Mouse (Mus musculus) brown adipose tissue, adult 24 weeks (tissue): ENCODE measurements at regions not wholly inside any gene's neighbourhood (a gene's known extent, or its start where the extent isn't known, plus 50 kb on each side); places are given as distances from the start of the nearest gene placed in this dataset.
"Not testable (repeated sequence)": the region's sequence is repeated elsewhere in the genome, so short reads cannot be mapped to it uniquely, and the experiment has no call there.

ENCODE experiments used
- H3K27ac ChIP-seq: fragments of 200-500 bp; replicated peaks from 2 replicates; pipeline ENCODE4 v1.5.1; 2012; ENCODE audit warnings: low read depth, mild to moderate bottlenecking, low read length
- H3K4me1 ChIP-seq: fragments of 200-500 bp; 2 replicates; pipeline ENCODE4 v1.6.1; 2012; ENCODE audit warnings: low read length, mixed read lengths; ENCODE audit not compliant: control insufficient read depth, insufficient read depth, insufficient read length
- H3K4me3 ChIP-seq: fragments of 200-500 bp; 2 replicates; pipeline ENCODE4 v1.5.1; 2012; ENCODE audit warnings: low read depth, mild to moderate bottlenecking, low read length, moderate library complexity; ENCODE audit not compliant: insufficient read depth

GRCm38 (mm10) chr3:56955098-56955798 is 346.5 kb downstream of the Tm4sf1 start:
- Histone ChIP-seq H3K27ac (no peak overlapping the region), H3K4me1 (no peaks in the 10 kb centered on the region), H3K4me3 (no peak overlapping the region)

- not testable (repeated sequence) for H3K27ac ChIP-seq, H3K4me3 ChIP-seq, H3K4me1 ChIP-seq
Observed at GRCm38 (mm10) chr3:56942557-56942956, 359.2 kb downstream of the Tm4sf1 start.

DNA sequence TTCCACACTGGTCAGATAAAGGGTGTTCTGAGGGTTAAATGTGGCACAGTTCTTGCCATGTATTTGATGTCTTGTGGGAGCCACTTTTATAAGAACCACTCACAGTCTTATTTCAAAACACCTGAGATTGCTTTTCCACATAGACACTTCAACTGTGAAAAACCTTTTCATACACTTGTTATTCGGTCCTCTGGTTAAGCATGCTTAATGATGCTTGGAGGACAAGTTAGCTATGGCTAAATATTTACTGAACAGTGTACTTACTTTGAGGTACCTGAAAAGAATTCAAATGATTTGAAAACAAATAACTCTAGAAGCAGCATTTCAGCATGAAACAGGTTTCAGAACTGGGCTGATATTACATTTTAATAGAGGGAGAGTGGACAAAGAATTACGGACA is 372.8 kb downstream of the Tm4sf1 start:
- not testable (repeated sequence) for H3K4me3 ChIP-seq, H3K27ac ChIP-seq, H3K4me1 ChIP-seq

- H3K4me3 ChIP-seq = no peak overlapping the region
- H3K4me1 ChIP-seq = no peaks in the 10 kb centered on the region
- H3K27ac ChIP-seq = no peak overlapping the region
Observed at GRCm38 (mm10) chr3:56898491-56898890, 403.3 kb downstream of the Tm4sf1 start.

GRCm38 (mm10) chr3:56877062-56877461 is 424.7 kb downstream of the Tm4sf1 start:
- Histone ChIP-seq H3K27ac (no peak overlapping the region), H3K4me3 (no peak overlapping the region), H3K4me1 (no peaks in the 10 kb centered on the region)

GRCm38 (mm10) chr3:56863591-56863990 is 438.2 kb downstream of the Tm4sf1 start:
- no peaks in the 10 kb centered on the region for H3K4me1 ChIP-seq
- no peak overlapping the region for H3K4me3 ChIP-seq
- no peak overlapping the region for H3K27ac ChIP-seq

DNA sequence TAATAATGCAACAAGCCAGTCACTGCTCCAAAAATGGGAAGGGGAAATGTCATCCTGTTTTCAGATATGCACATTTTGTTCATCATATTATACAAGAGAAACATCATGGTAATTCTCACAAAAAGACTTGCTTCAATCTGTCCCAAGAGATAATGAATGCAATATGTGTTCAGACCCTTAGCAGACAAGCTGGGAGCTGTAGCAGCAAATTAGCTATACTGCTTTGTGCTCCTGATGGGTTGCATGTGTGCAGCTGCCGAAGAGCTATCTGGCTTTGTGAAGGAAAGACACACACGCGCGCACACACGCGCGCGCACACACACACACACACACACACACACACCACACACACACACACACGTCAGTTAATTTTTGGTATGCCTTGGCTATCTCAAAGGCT is 441.9 kb downstream of the Tm4sf1 start:
- Histone ChIP-seq H3K4me3 (no peak overlapping the region), H3K4me1 (no peaks in the 10 kb centered on the region), H3K27ac (no peak overlapping the region)

GRCm38 (mm10) chr3:56845462-56845770 is 456.4 kb downstream of the Tm4sf1 start:
- Histone ChIP-seq H3K4me1 (no peaks in the 10 kb centered on the region), H3K4me3 (no peak overlapping the region), H3K27ac (no peak overlapping the region)

DNA sequence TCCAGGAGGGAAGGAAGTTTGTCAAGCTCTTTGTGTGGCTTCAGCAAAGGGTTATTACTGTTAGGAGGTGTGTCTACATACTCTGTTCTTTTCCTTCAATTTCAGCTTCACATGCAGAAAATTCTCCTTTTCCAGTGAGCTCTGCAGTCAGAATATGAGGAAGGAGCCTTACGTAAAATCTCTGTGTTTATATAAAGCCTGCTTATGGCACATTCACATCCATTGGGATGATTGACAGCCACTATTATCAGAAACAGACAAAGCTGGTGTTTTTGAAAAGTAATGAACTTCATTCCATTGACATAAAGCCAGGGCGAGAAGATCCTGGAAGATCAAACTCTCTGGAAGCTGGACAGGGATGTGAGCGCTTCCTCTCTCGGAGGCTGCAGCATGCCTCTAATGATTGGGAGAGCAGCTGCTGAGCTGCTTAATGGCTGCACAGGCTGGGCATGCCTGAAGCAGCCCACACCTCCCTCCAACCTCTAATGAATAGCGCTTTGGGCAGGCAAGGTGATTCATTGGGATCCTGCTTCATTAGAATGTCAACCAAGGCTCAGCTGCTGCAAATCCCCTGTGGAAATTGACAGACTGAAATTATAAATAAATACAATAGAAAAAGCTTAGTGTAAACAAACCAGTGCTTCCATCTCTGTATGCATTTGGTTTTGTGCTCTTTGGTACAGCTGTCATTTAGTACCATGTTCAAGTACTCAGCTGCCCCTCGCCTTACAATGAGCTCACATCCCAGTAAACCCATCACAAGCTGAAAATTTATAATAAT is 456.9 kb downstream of the Tm4sf1 start:
- no peak overlapping the region for H3K27ac ChIP-seq
- no peak overlapping the region for H3K4me3 ChIP-seq
- H3K4me1 ChIP-seq = no peaks in the 10 kb centered on the region

- no peaks in the 10 kb centered on the region for H3K4me1 ChIP-seq
- H3K4me3 ChIP-seq = no peak overlapping the region
- H3K27ac ChIP-seq = no peak overlapping the region
Observed at GRCm38 (mm10) chr3:56837176-56837575, 464.6 kb downstream of the Tm4sf1 start.

- H3K27ac ChIP-seq = no peak overlapping the region
Observed at GRCm38 (mm10) chr3:56830315-56831097, 471.3 kb downstream of the Tm4sf1 start.

GRCm38 (mm10) chr3:56824157-56824556 is 477.6 kb downstream of the Tm4sf1 start:
- no peak overlapping the region for H3K4me3 ChIP-seq
- H3K4me1 ChIP-seq = no peaks in the 10 kb centered on the region
- no peak overlapping the region for H3K27ac ChIP-seq

More at GRCm38 (mm10) chr3:56830315-56831097, 471.3 kb downstream of the Tm4sf1 start:
- Histone ChIP-seq H3K4me3 (no peak overlapping the region), H3K4me1 (no peaks in the 10 kb centered on the region)

- Histone ChIP-seq H3K27ac (no peak overlapping the region), H3K4me3 (no peak overlapping the region), H3K4me1 (no peaks in the 10 kb centered on the region)
Observed at GRCm38 (mm10) chr3:56810548-56811071, 491.2 kb downstream of the Tm4sf1 start.

DNA sequence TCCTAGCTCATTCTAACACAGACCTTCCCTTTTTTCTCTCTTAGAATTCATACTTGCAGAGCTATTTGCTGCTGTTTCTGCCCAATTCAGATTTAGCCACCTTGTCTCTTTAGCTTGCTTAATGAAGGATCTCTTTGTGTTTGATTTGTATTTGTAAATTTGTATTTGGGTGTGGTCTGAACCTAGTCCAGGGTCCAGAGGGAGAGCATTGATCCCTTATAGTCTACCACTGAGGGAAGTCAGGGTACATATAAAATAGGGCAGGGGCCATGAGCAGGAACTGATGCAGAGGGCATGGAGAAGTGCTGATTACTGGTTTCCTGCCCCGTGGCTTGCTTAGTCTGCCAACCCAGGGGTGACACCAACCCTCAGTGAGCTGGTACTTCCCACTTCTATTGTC is 508.7 kb downstream of the Tm4sf1 start:
- no peak overlapping the region for H3K4me3 ChIP-seq
- H3K4me1 ChIP-seq = no peaks in the 10 kb centered on the region
- no peak overlapping the region for H3K27ac ChIP-seq

DNA sequence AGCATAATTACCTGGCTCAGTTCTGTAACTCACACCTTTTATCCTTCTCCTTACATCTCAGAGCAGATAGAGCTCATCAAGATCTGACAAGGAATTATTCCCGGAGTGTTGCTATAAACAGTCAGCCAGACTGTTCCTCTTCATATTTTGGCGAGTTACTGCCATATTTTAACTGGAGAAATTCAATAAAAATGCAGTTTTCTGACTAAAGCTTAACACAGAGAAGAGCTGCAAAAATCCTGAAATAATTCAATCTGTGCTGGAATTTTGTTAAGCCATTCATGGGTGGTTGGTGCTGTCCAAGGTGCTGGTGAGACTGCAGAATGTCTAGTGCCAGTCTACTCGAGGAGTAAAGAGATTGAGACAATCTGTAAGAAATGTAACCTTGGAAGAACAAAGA is 512.6 kb downstream of the Tm4sf1 start:
- H3K27ac ChIP-seq = no peak overlapping the region
- H3K4me3 ChIP-seq = no peak overlapping the region
- H3K4me1 ChIP-seq = no peaks in the 10 kb centered on the region
